Mouse (Mus musculus): ENCODE measurements around the gene Trim80. TPM values are rescaled to one million over a fixed set of nuclear protein-coding genes. Genes with fewer than 3 reads are reported as not detected.

Gene Trim80
- not detected for polyA plus RNA-seq (2017; shearing (Covaris generic))

GRCm38 (mm10) chr11:115439906-115440595 is at the start of gene Trim80:
TSS of gene Trim80 (plus strand) at chr11:115440545.

DNA sequence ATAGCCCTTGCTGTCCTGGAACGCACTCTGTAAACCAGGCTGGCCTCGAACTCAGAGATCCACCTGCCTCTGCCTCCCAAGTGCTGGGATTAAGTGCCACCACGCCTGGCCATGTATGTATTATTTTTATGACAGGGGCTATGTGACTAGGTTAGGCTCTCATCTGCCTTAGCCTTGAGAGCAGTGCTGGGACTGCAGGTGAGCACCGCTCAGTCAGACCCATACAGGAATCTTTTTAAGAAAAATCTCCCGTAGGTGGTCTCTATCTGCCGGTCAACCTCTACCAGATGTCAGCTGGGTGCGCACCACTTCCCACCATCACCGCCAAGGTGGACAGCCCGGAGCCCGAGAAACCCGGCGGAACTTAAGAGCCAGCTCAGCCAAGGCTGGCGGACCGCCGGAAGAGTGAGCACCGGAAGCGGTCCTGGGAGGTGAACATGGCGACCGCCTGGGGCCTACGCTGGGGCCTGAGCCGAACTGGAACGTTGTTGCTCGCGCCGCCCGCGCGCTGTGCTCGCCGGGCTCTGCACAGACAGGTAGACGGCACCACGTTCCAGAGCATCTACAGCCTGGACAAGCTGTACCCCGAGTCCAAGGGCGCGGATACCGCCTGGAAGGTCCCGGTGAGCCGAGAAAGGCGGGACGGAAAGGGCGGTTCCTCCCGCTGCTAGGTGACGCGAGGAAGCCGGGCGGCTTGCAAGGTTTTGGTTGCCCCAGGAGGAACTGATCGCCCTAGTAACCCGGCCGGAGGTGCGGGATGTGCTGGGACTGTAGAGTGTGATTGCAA is 36.8 kb upstream of the Trim80 start, which contains the start of gene Mrpl58:
Gene Mrpl58, plus strand, starts transcription at position 415 of the 787 bp plus-strand sequence.

GRCm38 (mm10) chr11:115419531-115420237 is 20.7 kb upstream of the Trim80 start, which contains the start of the genes Atp5h and Kctd2:
TSS of gene Atp5h (minus strand) at chr11:115419962.
TSS of gene Kctd2 (plus strand) at chr11:115420128.

GRCm38 (mm10) chr11:115462243-115462891 is 22.0 kb downstream of the Trim80 start, which contains the start of gene Slc16a5:
TSS of gene Slc16a5 (plus strand) at chr11:115462474.

GRCm38 (mm10) chr11:115475025-115475757 is 34.8 kb downstream of the Trim80 start, which contains the start of gene Armc7:
TSS of gene Armc7 (plus strand) at chr11:115475667.

GRCm38 (mm10) chr11:115491356-115492083 is 51.2 kb downstream of the Trim80 start, which contains the start of gene Nt5c:
TSS of gene Nt5c (minus strand) at chr11:115491862.

Other genes with a start within 250 kb of the Trim80 start
- gene Grin2c, start 173.3 kb upstream of the Trim80 start, polyA plus RNA-seq (2017; shearing (Covaris generic)): not detected
- gene Fdxr, start 163.5 kb upstream of the Trim80 start, polyA plus RNA-seq (2017; shearing (Covaris generic)): 16.6 TPM
- 0.30 TPM for gene Fads6, start 142.9 kb upstream of the Trim80 start, polyA plus RNA-seq (2017; shearing (Covaris generic))
- gene Otop2, start 133.4 kb upstream of the Trim80 start, polyA plus RNA-seq (2017; shearing (Covaris generic)): not detected
- gene Ush1g, start 118.5 kb upstream of the Trim80 start, polyA plus RNA-seq (2017; shearing (Covaris generic)): not detected
- gene Otop3, start 105.8 kb upstream of the Trim80 start, polyA plus RNA-seq (2017; shearing (Covaris generic)): not detected
- gene Hid1, start 72.8 kb upstream of the Trim80 start, polyA plus RNA-seq (2017; shearing (Covaris generic)): 30.6 TPM
- gene Cdr2l, start 58.6 kb upstream of the Trim80 start, polyA plus RNA-seq (2017; shearing (Covaris generic)): 0.14 TPM
- gene Mrpl58, start 36.8 kb upstream of the Trim80 start, polyA plus RNA-seq (2017; shearing (Covaris generic)): 83.7 TPM
- gene Atp5h, start 20.6 kb upstream of the Trim80 start, polyA plus RNA-seq (2017; shearing (Covaris generic)): 522 TPM
- gene Kctd2, start 20.4 kb upstream of the Trim80 start, polyA plus RNA-seq (2017; shearing (Covaris generic)): 82.3 TPM
- 3.4 TPM for gene Slc16a5, start 21.9 kb downstream of the Trim80 start, polyA plus RNA-seq (2017; shearing (Covaris generic))
- gene Armc7, start 35.1 kb downstream of the Trim80 start, polyA plus RNA-seq (2017; shearing (Covaris generic)): 49.9 TPM
- 176 TPM for gene Nt5c, start 51.3 kb downstream of the Trim80 start, polyA plus RNA-seq (2017; shearing (Covaris generic))
- 321 TPM for gene Jpt1, start 73.8 kb downstream of the Trim80 start, polyA plus RNA-seq (2017; shearing (Covaris generic))
- gene Sumo2, start 95.7 kb downstream of the Trim80 start, polyA plus RNA-seq (2017; shearing (Covaris generic)): 633 TPM
- 60.7 TPM for gene Nup85, start 123.9 kb downstream of the Trim80 start, polyA plus RNA-seq (2017; shearing (Covaris generic))
- gene Mrps7, start 163.4 kb downstream of the Trim80 start, polyA plus RNA-seq (2017; shearing (Covaris generic)): 73.7 TPM
- 42.1 TPM for gene Gga3, start 163.5 kb downstream of the Trim80 start, polyA plus RNA-seq (2017; shearing (Covaris generic))
- gene Mif4gd, start 172.4 kb downstream of the Trim80 start, polyA plus RNA-seq (2017; shearing (Covaris generic)): 381 TPM
- 80.4 TPM for gene Slc25a19, start 187.8 kb downstream of the Trim80 start, polyA plus RNA-seq (2017; shearing (Covaris generic))